ENCODE assay signal across 9 mouse cellular contexts in the genomic region with DNA sequence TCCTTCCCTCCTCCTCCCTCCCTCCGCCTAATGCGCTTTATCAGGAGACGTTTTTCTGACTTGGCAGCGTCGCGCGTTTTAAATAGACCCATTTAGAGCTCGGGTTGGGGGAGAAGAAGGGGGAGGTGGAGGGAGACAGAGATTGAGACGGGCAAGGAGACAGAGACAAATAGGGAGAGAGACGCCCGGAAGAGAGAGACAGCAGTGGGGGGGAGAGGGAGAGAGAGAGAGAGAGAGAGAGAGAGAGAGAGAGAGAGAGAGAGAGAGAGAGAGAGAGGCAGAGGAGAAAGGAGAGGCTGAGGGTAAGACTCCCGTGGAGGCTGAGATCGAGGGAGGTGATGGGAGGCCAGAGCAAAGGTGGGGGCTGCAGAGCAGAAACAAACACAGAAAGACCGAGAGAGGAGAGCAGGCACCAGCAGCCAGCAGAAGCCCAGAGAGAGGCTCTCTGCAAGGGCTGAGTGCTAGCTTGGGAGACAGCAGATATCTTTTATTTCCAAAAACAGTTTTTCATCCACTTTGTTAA. TPM values are rescaled to one million over a fixed set of nuclear protein-coding genes. Genes with fewer than 3 reads are reported as not detected.
A peak's percentile ranks its signal among the peaks of the same experiment; 100 is the strongest.
DNase-seq lines count a peak whose midpoint lies in the region; ATAC-seq lines count a peak whose summit lies in the region.
"Not testable (repeated sequence)": the region's sequence is repeated elsewhere in the genome, so short reads cannot be mapped to it uniquely, and the experiment has no call there.
"Had no signal": no experiment of that assay in that cellular context is flagged by ENCODE, and none has a peak within 500 bp of the region (broad histone marks: within the 10 kb centered on the region; RNA-seq: fewer than 3 reads in every experiment).

No protein-coding gene starts in this region.

- H3K4me2 ChIP-seq in embryonic facial prominence, embryonic 12.5 days (replicated peaks) = peak overlapping the region; percentile 36
- H3K4me2 ChIP-seq in forebrain, embryonic 13.5 days = peak overlapping the region; percentile 43; the same call in 1 of the 2 replicates
- not testable (repeated sequence) for H3K4me2 ChIP-seq in hindbrain, embryonic 11.5 days (replicated peaks; ENCODE audit: low read depth, low read length); kidney, embryonic 15.5 days; midbrain, embryonic 16.5 days (ENCODE audit: low read length)

- not testable (repeated sequence) for ATAC-seq in embryonic facial prominence, embryonic 12.5 days (ENCODE audit: insufficient number of reproducible peaks, insufficient read depth, low FRiP score, low TSS enrichment); kidney, embryonic 15.5 days (replicated peaks; ENCODE audit: low FRiP score)
- peak; percentile 5; the same call in 1 of the 2 replicates for ATAC-seq in forebrain, embryonic 13.5 days
- peak; percentile 39; the same call in 1 of the 2 replicates for ATAC-seq in hindbrain, embryonic 11.5 days (ENCODE audit: low FRiP score)
- ATAC-seq in midbrain, embryonic 16.5 days = 0 out of 2 replicates have a peak, but pooled peaks have one; percentile 26

- peaks cover 20% of the 10 kb centered on the region for H3K4me1 ChIP-seq in embryonic facial prominence, embryonic 12.5 days
- peaks cover 68% of the 10 kb centered on the region for H3K4me1 ChIP-seq in forebrain, embryonic 13.5 days
- peaks cover 14% of the 10 kb centered on the region for H3K4me1 ChIP-seq in hindbrain, embryonic 11.5 days (replicated peaks; ENCODE audit: control insufficient read depth, insufficient read depth, low read length)
- peaks cover 39% of the 10 kb centered on the region for H3K4me1 ChIP-seq in kidney, embryonic 15.5 days
- peaks cover 72% of the 10 kb centered on the region for H3K4me1 ChIP-seq in midbrain, embryonic 10.5 days
- peaks cover 12% of the 10 kb centered on the region; the same call in 1 of the 2 replicates for H3K4me1 ChIP-seq in midbrain, embryonic 16.5 days (ENCODE audit: control insufficient read depth, insufficient read depth, low read length)

- WGBS in embryonic facial prominence, embryonic 12.5 days = 3% methylated on average over 14 of the region's 14 CpGs
- WGBS in forebrain, embryonic 13.5 days = 0% methylated on average over 12 of the region's 14 CpGs
- 0% methylated on average over 11 of the region's 14 CpGs for WGBS in hindbrain, embryonic 11.5 days
- WGBS in kidney, embryonic 15.5 days = 2% methylated on average over 11 of the region's 14 CpGs
- WGBS in midbrain, embryonic 10.5 days = under 1% methylated on average over 12 of the region's 14 CpGs
- 4% methylated on average over 13 of the region's 14 CpGs for WGBS in midbrain, embryonic 16.5 days

- not testable (repeated sequence) for H3K36me3 ChIP-seq in embryonic facial prominence, embryonic 12.5 days; forebrain, embryonic 13.5 days (ENCODE audit: poor library complexity, severe bottlenecking); hindbrain, embryonic 11.5 days (ENCODE audit: control insufficient read depth, insufficient read depth, low read length); kidney, embryonic 15.5 days; midbrain, embryonic 16.5 days (ENCODE audit: control insufficient read depth, insufficient read depth, low read length)
- peaks cover 31% of the 10 kb centered on the region for H3K36me3 ChIP-seq in midbrain, embryonic 10.5 days

- H3K9ac ChIP-seq in embryonic facial prominence, embryonic 12.5 days; forebrain, embryonic 13.5 days; hindbrain, embryonic 11.5 days (ENCODE audit: low read depth, low read length); kidney, embryonic 15.5 days; midbrain, embryonic 16.5 days (ENCODE audit: low read depth, low read length): not testable (repeated sequence)

- not testable (repeated sequence) for H3K9me3 ChIP-seq in embryonic facial prominence, embryonic 12.5 days; forebrain, embryonic 13.5 days (replicated peaks); hindbrain, embryonic 11.5 days (ENCODE audit: control insufficient read depth, low read length); kidney, embryonic 15.5 days (replicated peaks); midbrain, embryonic 10.5 days (replicated peaks); midbrain, embryonic 16.5 days (replicated peaks; ENCODE audit: control insufficient read depth, low read length, poor library complexity, severe bottlenecking)

- H3K4me3 ChIP-seq in embryonic facial prominence, embryonic 12.5 days; forebrain, embryonic 13.5 days; hindbrain, embryonic 11.5 days (ENCODE audit: low read depth, low read length); kidney, embryonic 15.5 days (replicated peaks); midbrain, embryonic 16.5 days (ENCODE audit: low read depth, low read length): not testable (repeated sequence)
- H3K4me3 ChIP-seq in midbrain, embryonic 10.5 days = peak overlapping the region; percentile 33; the same call in 1 of the 2 replicates

- peak; percentile 86 for DNase-seq in heart, adult 11 months
- DNase-seq in hindbrain, embryonic 11.5 days (ENCODE audit: low spot score) = peak; percentile 42
- DNase-seq in midbrain, embryonic 10.5 days (ENCODE audit: low spot score) = peak; percentile 52
- peak; percentile 65 for DNase-seq in retina, postnatal 1 day

- H3K27me3 ChIP-seq in embryonic facial prominence, embryonic 12.5 days; forebrain, embryonic 13.5 days; hindbrain, embryonic 11.5 days (ENCODE audit: control insufficient read depth, insufficient read depth, low read length); kidney, embryonic 15.5 days; midbrain, embryonic 10.5 days (ENCODE audit: low read depth, poor library complexity, severe bottlenecking); midbrain, embryonic 16.5 days (ENCODE audit: control insufficient read depth, insufficient read depth, low read depth, low read length): not testable (repeated sequence)

- not testable (repeated sequence) for H3K27ac ChIP-seq in embryonic facial prominence, embryonic 12.5 days; midbrain, embryonic 16.5 days (ENCODE audit: low read length)
- peak overlapping the region; percentile 93 for H3K27ac ChIP-seq in forebrain, embryonic 13.5 days
- peak overlapping the region; percentile 79 for H3K27ac ChIP-seq in hindbrain, embryonic 11.5 days (ENCODE audit: low read depth, low read length)
- H3K27ac ChIP-seq in kidney, embryonic 15.5 days = 0 out of 2 replicates have a peak overlapping the region, but pooled peaks have one; percentile 48
- H3K27ac ChIP-seq in midbrain, embryonic 10.5 days (replicated peaks) = peak overlapping the region; percentile 89

RNA-seq across cellular contexts. Expression of a gene that starts 11.9 kb away (rescaled TPM):
- polyA plus RNA-seq in embryonic facial prominence, embryonic 12.5 days (2016; fragmentation: Nextera tagmentation; extraction: Ambion mirVana) = 13.6 and 14.9 TPM in 2 replicates
- polyA plus RNA-seq in forebrain, embryonic 13.5 days (2015; fragmentation: Nextera tagmentation; extraction: Ambion mirVana) = 21.1 and 21.8 TPM in 2 replicates
- 27.8 and 29.5 TPM in 2 replicates for polyA plus RNA-seq in hindbrain, embryonic 11.5 days (2014; fragmentation: Nextera tagmentation; extraction: Ambion mirVana)
- 19.8 and 22.1 TPM in 2 replicates for polyA plus RNA-seq in kidney, embryonic 15.5 days (2015; fragmentation: Nextera tagmentation; extraction: Ambion mirVana)
- polyA plus RNA-seq in midbrain, embryonic 10.5 days (2016; fragmentation: Nextera tagmentation; extraction: Ambion mirVana) = 27.1 and 35.8 TPM in 2 replicates
- polyA plus RNA-seq in midbrain, embryonic 16.5 days (2015; fragmentation: Nextera tagmentation; extraction: Ambion mirVana) = 28.1 and 28.3 TPM in 2 replicates
- polyA plus RNA-seq: erythroblast, embryonic 14.5 days had no signal

RNA-seq across cellular contexts. Expression of a gene that starts 14.8 kb away (rescaled TPM):
- 337 and 358 TPM in 2 replicates for polyA plus RNA-seq in embryonic facial prominence, embryonic 12.5 days (2016; fragmentation: Nextera tagmentation; extraction: Ambion mirVana)
- polyA plus RNA-seq in forebrain, embryonic 13.5 days (2015; fragmentation: Nextera tagmentation; extraction: Ambion mirVana) = 28.1 and 30.7 TPM in 2 replicates
- polyA plus RNA-seq in hindbrain, embryonic 11.5 days (2014; fragmentation: Nextera tagmentation; extraction: Ambion mirVana) = 83.7 TPM in 2 replicates
- 137 and 157 TPM in 2 replicates for polyA plus RNA-seq in kidney, embryonic 15.5 days (2015; fragmentation: Nextera tagmentation; extraction: Ambion mirVana)
- 69.0 TPM in 2 replicates for polyA plus RNA-seq in midbrain, embryonic 10.5 days (2016; fragmentation: Nextera tagmentation; extraction: Ambion mirVana)
- polyA plus RNA-seq in midbrain, embryonic 16.5 days (2015; fragmentation: Nextera tagmentation; extraction: Ambion mirVana) = 31.5 and 36.3 TPM in 2 replicates

RNA-seq across cellular contexts. Expression of a gene that starts 28.3 kb away (rescaled TPM):
- 84.9 and 87.8 TPM in 2 replicates for polyA plus RNA-seq in embryonic facial prominence, embryonic 12.5 days (2016; fragmentation: Nextera tagmentation; extraction: Ambion mirVana)
- polyA plus RNA-seq in forebrain, embryonic 13.5 days (2015; fragmentation: Nextera tagmentation; extraction: Ambion mirVana) = 80.7 and 83.8 TPM in 2 replicates
- polyA plus RNA-seq in hindbrain, embryonic 11.5 days (2014; fragmentation: Nextera tagmentation; extraction: Ambion mirVana) = 80.0 and 84.1 TPM in 2 replicates
- 76.2 and 83.6 TPM in 2 replicates for polyA plus RNA-seq in kidney, embryonic 15.5 days (2015; fragmentation: Nextera tagmentation; extraction: Ambion mirVana)
- polyA plus RNA-seq in midbrain, embryonic 10.5 days (2016; fragmentation: Nextera tagmentation; extraction: Ambion mirVana) = 86.4 and 91.5 TPM in 2 replicates
- polyA plus RNA-seq in midbrain, embryonic 16.5 days (2015; fragmentation: Nextera tagmentation; extraction: Ambion mirVana) = 52.3 and 52.4 TPM in 2 replicates

RNA-seq across cellular contexts. Expression of a gene that starts 38.0 kb away (rescaled TPM):
- polyA plus RNA-seq in embryonic facial prominence, embryonic 12.5 days (2016; fragmentation: Nextera tagmentation; extraction: Ambion mirVana) = 117 and 122 TPM in 2 replicates
- polyA plus RNA-seq in forebrain, embryonic 13.5 days (2015; fragmentation: Nextera tagmentation; extraction: Ambion mirVana) = 259 and 262 TPM in 2 replicates
- polyA plus RNA-seq in hindbrain, embryonic 11.5 days (2014; fragmentation: Nextera tagmentation; extraction: Ambion mirVana) = 187 and 192 TPM in 2 replicates
- 128 and 132 TPM in 2 replicates for polyA plus RNA-seq in kidney, embryonic 15.5 days (2015; fragmentation: Nextera tagmentation; extraction: Ambion mirVana)
- 150 and 167 TPM in 2 replicates for polyA plus RNA-seq in midbrain, embryonic 10.5 days (2016; fragmentation: Nextera tagmentation; extraction: Ambion mirVana)
- 295 and 313 TPM in 2 replicates for polyA plus RNA-seq in midbrain, embryonic 16.5 days (2015; fragmentation: Nextera tagmentation; extraction: Ambion mirVana)

RNA-seq across cellular contexts. Expression of a gene that starts 44.9 kb away (rescaled TPM):
- 29.0 and 33.7 TPM in 2 replicates for polyA plus RNA-seq in embryonic facial prominence, embryonic 12.5 days (2016; fragmentation: Nextera tagmentation; extraction: Ambion mirVana)
- 47.8 and 50.6 TPM in 2 replicates for polyA plus RNA-seq in forebrain, embryonic 13.5 days (2015; fragmentation: Nextera tagmentation; extraction: Ambion mirVana)
- 42.4 and 42.7 TPM in 2 replicates for polyA plus RNA-seq in hindbrain, embryonic 11.5 days (2014; fragmentation: Nextera tagmentation; extraction: Ambion mirVana)
- polyA plus RNA-seq in kidney, embryonic 15.5 days (2015; fragmentation: Nextera tagmentation; extraction: Ambion mirVana) = 19.1 and 22.6 TPM in 2 replicates
- polyA plus RNA-seq in midbrain, embryonic 10.5 days (2016; fragmentation: Nextera tagmentation; extraction: Ambion mirVana) = 23.2 and 31.4 TPM in 2 replicates
- 103 and 120 TPM in 2 replicates for polyA plus RNA-seq in midbrain, embryonic 16.5 days (2015; fragmentation: Nextera tagmentation; extraction: Ambion mirVana)
